Mouse (Mus musculus) heart, adult 2 months (tissue): ENCODE measurements around the gene Arl5c. TPM values are rescaled to one million over a fixed set of nuclear protein-coding genes. Genes with fewer than 3 reads are reported as not detected.

Experiments used
- DNase-seq, 2 experiments: peaks; one replicate each; pipeline ENCODE4 v3.0.0; 2021
- H3K27ac ChIP-seq: fragments of 200-600 bp; 2 replicates; pipeline ENCODE4 v1.8.1; 2022
- H3K27me3 ChIP-seq: fragments of 200-500 bp; 2 replicates; pipeline ENCODE4 v1.6.1; 2012; ENCODE audit warnings: mild to moderate bottlenecking, low read length, inconsistent platforms, mixed read lengths; ENCODE audit not compliant: control insufficient read depth, insufficient read depth
- H3K36me3 ChIP-seq: fragments of 200-500 bp; 2 replicates; pipeline ENCODE4 v1.6.1; 2012; ENCODE audit warnings: low read length, inconsistent platforms; ENCODE audit not compliant: control insufficient read depth, insufficient read depth
- H3K4me1 ChIP-seq: fragments of 200-500 bp; 2 replicates; pipeline ENCODE4 v1.6.1; 2011; ENCODE audit warnings: low read length; ENCODE audit not compliant: control insufficient read depth, insufficient read depth
- H3K4me3 ChIP-seq: fragments of 200-600 bp; 2 replicates; pipeline ENCODE4 v1.8.1; 2022
- H3K79me2 ChIP-seq: fragments of 200-500 bp; replicated peaks from 2 replicates; pipeline ENCODE4 v1.6.1; 2012; ENCODE audit warnings: mild to moderate bottlenecking, inconsistent platforms, low read length, moderate library complexity, mixed read lengths; ENCODE audit not compliant: control insufficient read depth, insufficient read depth
- H3K9ac ChIP-seq: fragments of 200-500 bp; 2 replicates; pipeline ENCODE4 v1.6.1; 2012; ENCODE audit warnings: low read depth, mild to moderate bottlenecking, control low read depth, inconsistent platforms, low read length, mixed read lengths
- CTCF ChIP-seq: fragments of 200-600 bp; IDR thresholded peaks from 2 replicates; pipeline ENCODE4 v1.8.1; 2022; ENCODE audit warnings: antibody characterized with exemption, mild to moderate bottlenecking, moderate library complexity
- EP300 ChIP-seq: fragments of 200-500 bp; IDR thresholded peaks from 2 replicates; pipeline ENCODE4 v1.6.1; 2011; ENCODE audit warnings: low read depth, low read length, control low read depth; ENCODE audit not compliant: insufficient read depth
- POLR2A ChIP-seq: fragments of 200-500 bp; IDR thresholded peaks from 2 replicates; pipeline ENCODE4 v1.6.1; 2011; ENCODE audit warnings: mild to moderate bottlenecking, low read depth, low read length, control low read depth; ENCODE audit not compliant: insufficient read depth
- WGBS: fragments of 180-500 bp; shearing (Covaris S2); methylation state at CpG from one replicate; pipeline ENCODE4 v1.1.7; 2018; 5-methylcytosine and 5-hydroxymethylcytosine counted together
- intact Hi-C: fragments of 180-260 bp; cut with DNase I; formaldehyde crosslinking; loops from one replicate; pipeline ENCODE4 v1.15.1; 2025
- polyA plus RNA-seq: library from polyadenylated mRNA; depleted of rRNA; stranded (reverse); fragments of >200 nt; gene quantifications from 2 replicates; pipeline ENCODE4 v1.2.3, GENCODE M21; 2012
- total RNA-seq, 2 experiments: library from RNA; stranded (reverse); gene quantifications; 2 replicates each; pipeline ENCODE4 v1.2.3; 2021

Gene Arl5c
- total and polyA plus RNA-seq, 3 experiments: 0.66 to 2.8 (median 0.70) TPM

- Histone ChIP-seq H3K27ac (peak overlapping the region; percentile 61), H3K36me3 (no peaks in the 10 kb centered on the region), H3K4me3 (no peak overlapping the region), H3K27me3 (no peaks in the 10 kb centered on the region), H3K9ac (no peak overlapping the region), H3K79me2 (no peaks in the 10 kb centered on the region), H3K4me1 (peaks cover 6% of the 10 kb centered on the region)
- TF ChIP-seq EP300: no peak
- no peak for TF ChIP-seq CTCF
- no peak for DNase-seq
- WGBS: 59% methylated on average over 10 of the region's 10 CpGs
- intact Hi-C loops: no loop called here
These were observed 16.0 kb downstream of the Arl5c start for GRCm38 (mm10) chr11:97979824-97980495.

DNA sequence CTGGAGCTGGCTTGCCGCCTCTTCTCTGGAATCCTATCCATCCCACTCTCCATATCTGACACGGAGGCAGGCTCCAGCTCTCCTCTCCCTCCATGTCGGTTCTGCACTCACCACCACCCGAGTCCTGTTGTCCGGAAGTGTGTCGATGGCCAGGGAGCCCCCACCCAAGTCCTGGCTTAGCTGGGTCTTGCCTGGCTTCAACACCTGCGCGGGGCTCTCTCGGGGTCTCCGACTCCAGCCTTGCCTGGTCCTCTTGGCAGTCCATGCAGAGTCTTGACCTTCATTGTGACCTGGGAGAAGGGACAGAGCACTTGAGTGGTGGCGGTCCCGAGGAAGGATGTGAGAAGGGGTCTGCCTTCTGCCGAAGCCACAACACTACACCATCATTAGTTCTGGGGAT lies 17.6 kb downstream of the Arl5c start:
- H3K4me1 ChIP-seq: peaks cover 6% of the 10 kb centered on the region
- H3K27me3 ChIP-seq: no peaks in the 10 kb centered on the region
- H3K36me3 ChIP-seq: no peaks in the 10 kb centered on the region
- intact Hi-C loops: no loop called here
- no peak overlapping the region for H3K9ac ChIP-seq
- WGBS: 86% methylated on average over 13 of the region's 13 CpGs
- no peak overlapping the region for H3K4me3 ChIP-seq
- TF ChIP-seq CTCF (no peak), EP300 (no peak)
- no peak for DNase-seq
- no peaks in the 10 kb centered on the region for H3K79me2 ChIP-seq
- H3K27ac ChIP-seq: no peak overlapping the region

- Histone ChIP-seq H3K9ac (no peak overlapping the region), H3K79me2 (no peaks in the 10 kb centered on the region), H3K27ac (no peak overlapping the region), H3K4me1 (peaks cover 6% of the 10 kb centered on the region), H3K27me3 (no peaks in the 10 kb centered on the region), H3K4me3 (no peak overlapping the region), H3K36me3 (no peaks in the 10 kb centered on the region)
- DNase-seq: no peak
- no peak for TF ChIP-seq POLR2A
- no peak for TF ChIP-seq EP300
- no peak for TF ChIP-seq CTCF
- WGBS: 76% methylated on average over 5 of the region's 5 CpGs
- intact Hi-C loops: no loop called here
These were observed 18.2 kb downstream of the Arl5c start for GRCm38 (mm10) chr11:97977797-97978196.

- Histone ChIP-seq H3K9ac (no peak overlapping the region), H3K27me3 (no peaks in the 10 kb centered on the region), H3K27ac (no peak overlapping the region), H3K4me1 (peaks cover 4% of the 10 kb centered on the region), H3K79me2 (no peaks in the 10 kb centered on the region), H3K36me3 (no peaks in the 10 kb centered on the region), H3K4me3 (no peak overlapping the region)
- TF ChIP-seq CTCF (no peak), POLR2A (no peak), EP300 (no peak)
- no peak for DNase-seq
- intact Hi-C loops: no loop called here
- WGBS: 74% methylated on average over 5 of the region's 5 CpGs
These were observed 21.2 kb downstream of the Arl5c start for GRCm38 (mm10) chr11:97974746-97975145.

- intact Hi-C loops: no loop called here
- H3K79me2 ChIP-seq: no peaks in the 10 kb centered on the region
- no peak overlapping the region for H3K9ac ChIP-seq
- no peak for DNase-seq
- peaks cover 4% of the 10 kb centered on the region for H3K4me1 ChIP-seq
- no peaks in the 10 kb centered on the region for H3K36me3 ChIP-seq
- WGBS: 90% methylated on average over 5 of the region's 5 CpGs
- no peak overlapping the region for H3K4me3 ChIP-seq
- TF ChIP-seq CTCF: no peak
- TF ChIP-seq POLR2A: no peak
- TF ChIP-seq EP300: no peak
- H3K27ac ChIP-seq: no peak overlapping the region
- H3K27me3 ChIP-seq: no peaks in the 10 kb centered on the region
These were observed 21.8 kb downstream of the Arl5c start for GRCm38 (mm10) chr11:97974141-97974540.

DNA sequence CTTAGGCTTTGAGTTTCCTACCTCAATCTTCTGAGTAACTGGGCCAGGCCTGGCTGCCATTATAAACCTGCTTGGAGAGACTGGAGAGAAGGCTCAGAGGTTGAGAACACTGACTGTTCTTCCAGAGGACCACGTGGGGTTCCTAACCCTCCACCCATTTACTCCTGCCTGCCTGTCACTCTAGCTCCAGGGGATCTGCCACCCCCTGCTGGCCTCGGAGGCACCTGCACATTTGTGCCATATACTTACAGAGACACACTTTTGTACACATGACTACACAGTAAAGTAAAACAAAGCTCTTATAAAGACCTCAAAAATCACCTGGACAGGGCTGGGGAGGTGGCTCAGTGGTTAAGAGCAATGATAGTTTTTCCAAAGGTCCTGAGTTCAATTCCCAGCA lies 23.5 kb downstream of the Arl5c start:
- DNase-seq: no peak
- no peak overlapping the region for H3K27ac ChIP-seq
- no peak overlapping the region for H3K4me3 ChIP-seq
- no peak overlapping the region for H3K9ac ChIP-seq
- H3K36me3 ChIP-seq: no peaks in the 10 kb centered on the region
- no peaks in the 10 kb centered on the region for H3K27me3 ChIP-seq
- peaks cover 5% of the 10 kb centered on the region for H3K4me1 ChIP-seq
- WGBS: 60% methylated on average over 2 of the region's 2 CpGs
- no peaks in the 10 kb centered on the region for H3K79me2 ChIP-seq
- TF ChIP-seq CTCF (peak; percentile 34), EP300 (no peak), POLR2A (no peak)
- intact Hi-C loops: no loop called here
